ENCODE assay signal across 13 mouse cellular contexts in genomic region chr11:74674713-74675112, GRCm38 (mm10).
"Had no signal": no experiment of that assay in that cellular context is flagged by ENCODE, and none has a peak within 500 bp of the region (broad histone marks: within the 10 kb centered on the region; RNA-seq: fewer than 3 reads in every experiment).

No protein-coding gene starts in this region.

- H3K4me3 ChIP-seq: intestine, embryonic 15.5 days; kidney, embryonic 15.5 days; limb, embryonic 10.5 days; liver, embryonic 15.5 days; lung, embryonic 15.5 days; megakaryocyte, embryonic 14.5 days; midbrain, embryonic 12.5 days; neural tube, embryonic 15.5 days had no signal

- H3K9ac ChIP-seq: intestine, embryonic 15.5 days; kidney, embryonic 15.5 days; liver, embryonic 15.5 days; lung, embryonic 15.5 days; midbrain, embryonic 12.5 days; neural tube, embryonic 15.5 days had no signal

- ATAC-seq: intestine, embryonic 15.5 days had no signal

- H3K27ac ChIP-seq: intestine, embryonic 15.5 days; limb, embryonic 10.5 days; lung, embryonic 15.5 days; macrophage; midbrain, embryonic 12.5 days; neural tube, embryonic 15.5 days; stomach, postnatal 0 days had no signal

- H3K9me3 ChIP-seq: intestine, embryonic 15.5 days; kidney, embryonic 15.5 days; limb, embryonic 10.5 days; liver, embryonic 15.5 days; lung, embryonic 15.5 days; megakaryocyte, embryonic 14.5 days; midbrain, embryonic 12.5 days; neural tube, embryonic 15.5 days had no signal

- H3K4me2 ChIP-seq: intestine, embryonic 15.5 days; kidney, embryonic 15.5 days; lung, embryonic 15.5 days; midbrain, embryonic 12.5 days; neural tube, embryonic 15.5 days had no signal

- H3K4me1 ChIP-seq: intestine, embryonic 15.5 days; kidney, embryonic 15.5 days; limb, embryonic 10.5 days; lung, embryonic 15.5 days; midbrain, embryonic 12.5 days; neural tube, embryonic 15.5 days had no signal

- H3K27me3 ChIP-seq: intestine, embryonic 15.5 days; kidney, embryonic 15.5 days; liver, embryonic 15.5 days; lung, embryonic 15.5 days; megakaryocyte, embryonic 14.5 days; midbrain, embryonic 12.5 days; neural tube, embryonic 15.5 days had no signal

- DNase-seq: kidney, adult 2 months; kidney, postnatal 25 days; lung, postnatal 14 days had no signal
